Mouse (Mus musculus): ENCODE data around the gene Fam83f. TPM values are rescaled to one million over a fixed set of nuclear protein-coding genes. Genes with fewer than 3 reads are reported as not detected.
"Not testable (repeated sequence)": the region's sequence is repeated elsewhere in the genome, so short reads cannot be mapped to it uniquely, and the experiment has no call there.

The Fam83f gene
- total RNA-seq, 2 experiments from 2014 or later: 1.5 to 2.0 TPM

DNA sequence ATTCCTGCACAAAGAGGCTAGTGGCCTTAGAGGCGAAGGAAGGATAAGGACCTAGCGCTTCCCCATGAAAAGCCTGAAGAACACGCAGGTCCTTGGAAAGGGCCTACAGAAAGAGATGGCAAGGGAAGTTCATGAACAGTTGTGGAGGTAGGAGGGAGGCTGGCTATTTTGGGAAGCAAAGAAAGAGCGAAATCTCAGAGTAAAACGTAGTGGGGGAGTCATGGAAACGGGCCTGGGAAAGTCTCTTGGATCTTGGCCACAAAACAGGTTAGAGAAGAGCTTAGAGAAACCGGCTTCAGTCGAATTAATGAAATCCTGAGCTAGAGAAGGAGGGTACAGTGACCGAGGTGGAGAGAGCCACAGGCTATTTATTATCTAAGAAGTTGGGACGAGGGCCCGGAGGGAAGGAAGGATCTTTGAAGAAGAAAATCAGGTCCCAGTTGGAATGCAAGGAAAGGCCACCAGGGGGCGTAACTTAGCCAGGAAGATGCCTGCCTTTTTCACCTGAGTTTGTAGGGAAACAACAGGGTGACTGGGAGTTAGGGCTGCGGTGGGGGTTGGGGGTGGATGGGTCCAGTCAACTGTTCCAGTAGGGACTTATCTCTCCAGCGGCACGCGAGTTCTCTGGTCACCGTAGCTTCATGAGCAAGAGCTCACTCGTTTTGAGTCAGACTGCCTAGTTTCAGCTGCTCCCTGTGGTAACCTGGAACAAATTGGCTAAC, 34.3 kb downstream of the Fam83f start:
- peak; percentile 91 for DNase-seq

DNA sequence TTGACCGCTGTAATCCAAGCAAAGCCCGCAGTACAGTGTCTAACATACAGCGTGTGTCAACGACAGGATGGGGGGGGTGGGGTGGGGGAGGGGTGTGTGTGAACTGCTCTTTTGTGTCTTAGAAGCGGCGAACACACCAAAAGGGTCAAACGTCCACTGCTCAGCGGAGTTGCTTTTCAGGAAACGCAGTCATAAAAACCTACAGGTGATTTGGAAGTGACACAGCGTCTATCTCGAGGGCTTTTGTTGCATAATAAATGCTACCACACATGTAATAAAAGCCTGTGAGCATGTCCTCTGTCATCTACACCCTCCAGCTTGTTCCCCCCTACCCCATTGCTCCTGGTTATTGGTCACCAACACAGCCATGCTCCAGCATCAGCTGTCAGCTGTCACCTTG, 34.9 kb downstream of the Fam83f start:
- no peak for DNase-seq

DNA sequence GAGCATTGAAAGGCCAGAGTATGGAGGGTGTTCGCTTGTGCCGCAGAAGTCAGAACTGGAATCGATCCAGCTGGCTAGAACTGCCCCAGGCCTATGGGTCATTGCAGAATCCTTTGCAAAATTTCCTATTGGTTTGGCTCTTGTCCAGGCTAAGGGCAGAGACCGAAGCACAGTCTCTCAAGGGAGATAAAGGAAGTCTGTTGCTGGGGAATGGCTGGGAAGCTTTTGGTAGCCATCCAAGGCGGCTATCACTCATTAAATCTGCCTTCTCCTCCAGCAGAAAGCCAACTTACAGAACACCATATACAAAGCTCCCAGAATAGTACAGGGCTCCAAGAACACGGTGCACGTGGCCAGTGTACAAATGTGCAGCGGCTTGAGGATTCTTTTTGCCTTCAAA, 35.4 kb downstream of the Fam83f start:
- peak; percentile 87 for DNase-seq

DNA sequence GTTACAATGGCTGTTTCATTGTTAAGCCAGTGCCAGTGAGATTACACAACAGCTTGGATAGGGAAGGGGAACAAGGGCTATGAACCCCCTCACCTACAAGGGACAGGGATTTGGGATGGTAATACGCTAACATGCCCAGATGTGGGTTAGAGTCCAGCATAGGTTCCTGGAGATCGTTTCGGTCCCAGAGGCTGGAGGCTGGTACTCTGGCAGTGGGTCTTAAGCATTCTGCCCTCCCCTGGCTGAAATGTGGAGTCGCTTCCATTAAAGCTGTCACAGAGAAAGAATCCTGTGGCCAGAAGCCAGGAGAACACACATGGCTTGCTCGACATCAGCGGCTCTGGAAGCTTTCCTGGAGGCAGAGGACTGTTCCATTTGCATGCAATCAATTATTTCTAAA, 37.9 kb downstream of the Fam83f start:
- DNase-seq: peak; percentile 75

DNA sequence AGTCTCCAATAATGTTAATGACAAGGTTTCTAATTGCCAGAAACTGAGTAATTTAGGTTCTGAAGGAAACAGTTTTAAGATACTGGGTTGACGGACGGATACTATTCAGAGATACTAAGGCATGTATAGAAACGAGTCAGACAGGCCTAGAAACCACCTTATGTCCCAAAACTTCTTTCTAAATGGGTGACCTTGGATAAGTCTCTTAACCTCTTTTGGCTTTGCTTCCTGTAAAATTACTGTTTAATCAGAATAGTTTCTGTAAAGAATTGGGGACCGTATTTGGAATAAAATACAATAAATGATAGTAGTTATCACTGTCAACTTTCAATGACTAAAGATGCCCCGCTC, 38.6 kb downstream of the Fam83f start:
- DNase-seq: no peak

DNA sequence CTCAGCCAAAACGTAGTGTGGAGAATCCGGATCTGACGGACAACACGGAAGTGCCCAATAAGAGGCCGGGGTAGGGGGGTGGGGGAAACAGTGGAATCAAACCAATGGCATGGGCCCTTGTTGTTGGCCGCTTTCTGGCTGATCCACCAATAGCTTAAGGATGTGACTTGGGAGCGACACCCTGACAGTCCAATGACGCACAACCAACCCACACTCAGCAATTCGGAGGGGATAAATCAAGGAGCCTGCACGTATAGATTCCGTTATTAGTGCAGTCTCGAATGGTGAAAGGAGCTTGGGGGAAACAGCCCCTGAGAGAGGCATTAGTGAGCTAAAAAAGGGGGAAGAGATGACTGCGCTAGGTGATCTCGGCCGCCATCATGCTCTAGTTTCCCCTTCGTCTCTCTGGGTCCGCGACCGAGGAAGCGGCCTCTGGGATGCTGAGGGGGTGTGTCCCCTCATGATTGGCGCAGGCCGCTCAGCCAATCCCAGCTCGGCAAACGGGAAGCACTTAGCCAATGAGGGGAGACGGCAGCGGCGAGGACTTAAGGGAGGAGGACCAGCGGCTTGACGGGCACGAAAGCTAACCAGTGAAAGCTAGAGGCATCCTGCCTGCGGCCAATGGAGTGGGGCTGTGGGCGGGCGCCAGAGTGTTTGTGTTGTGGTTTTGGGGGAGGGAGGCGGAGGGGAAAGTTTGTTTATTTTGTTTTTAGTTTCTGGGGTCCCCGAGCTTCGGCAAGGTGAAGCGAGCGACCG, 39.1 kb downstream of the Fam83f start, which contains the start of gene Tnrc6b:
Gene Tnrc6b (plus strand): TSS at position 706 of the 756 bp plus-strand sequence.
- DNase-seq: peak; percentile 98

DNA sequence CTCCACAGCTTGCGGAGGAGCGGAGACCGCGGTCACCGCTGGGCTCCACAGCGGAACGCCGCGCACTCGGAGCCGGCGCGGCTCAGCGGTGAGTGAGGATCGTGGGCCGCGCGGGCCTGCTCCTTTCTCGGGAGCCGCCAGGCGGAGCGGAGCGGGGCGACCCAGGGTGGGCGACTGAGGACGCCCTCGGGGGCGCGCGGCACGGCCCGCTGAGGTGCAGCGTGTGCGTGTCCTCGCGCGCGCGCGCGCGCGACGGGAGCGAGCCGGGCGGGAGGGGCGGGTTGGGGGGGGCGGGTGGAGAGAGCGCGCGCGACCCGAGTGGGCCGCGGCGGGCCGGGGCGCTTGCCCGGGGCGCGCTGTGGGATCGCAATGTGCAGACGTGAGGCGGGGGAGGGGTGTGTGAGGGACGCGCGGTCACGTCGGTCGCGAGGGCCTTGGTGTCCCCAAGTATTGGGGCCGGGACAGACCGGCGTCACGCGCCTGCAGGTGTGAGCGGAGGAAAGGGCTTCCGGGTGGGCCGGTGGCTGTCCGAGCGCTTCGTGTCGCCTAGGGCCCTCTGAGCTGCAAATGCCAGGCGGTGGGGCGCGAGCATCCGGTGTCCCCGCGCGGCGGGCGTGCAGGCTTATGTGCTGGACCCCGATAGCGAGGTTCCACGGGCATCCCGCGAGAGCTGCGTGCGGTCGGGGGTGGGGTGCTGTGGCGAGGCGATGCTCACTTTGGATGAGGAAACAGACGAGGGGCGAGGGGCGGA, 39.9 kb downstream of the Fam83f start:
- DNase-seq: peak; percentile 68

DNA sequence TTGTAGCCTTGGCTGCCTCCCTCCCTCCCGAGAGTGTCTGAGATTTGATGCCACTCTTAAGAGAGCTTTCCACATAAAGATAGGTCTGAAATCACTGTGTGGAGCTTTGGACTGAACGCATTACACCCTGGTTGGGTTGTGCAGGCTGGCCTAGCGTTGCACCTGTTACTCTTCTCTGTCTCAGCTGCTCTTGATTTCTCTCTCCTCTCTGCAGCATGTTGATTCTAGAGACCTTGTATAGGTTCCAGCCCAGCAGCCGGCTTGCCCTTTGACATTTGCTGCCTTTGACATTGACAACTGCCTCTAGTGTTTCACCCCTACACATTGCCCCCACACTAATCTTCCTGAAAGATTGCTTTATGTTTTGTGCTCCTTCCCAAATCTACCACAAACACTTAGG, 42.7 kb downstream of the Fam83f start:
- DNase-seq: no peak

DNA sequence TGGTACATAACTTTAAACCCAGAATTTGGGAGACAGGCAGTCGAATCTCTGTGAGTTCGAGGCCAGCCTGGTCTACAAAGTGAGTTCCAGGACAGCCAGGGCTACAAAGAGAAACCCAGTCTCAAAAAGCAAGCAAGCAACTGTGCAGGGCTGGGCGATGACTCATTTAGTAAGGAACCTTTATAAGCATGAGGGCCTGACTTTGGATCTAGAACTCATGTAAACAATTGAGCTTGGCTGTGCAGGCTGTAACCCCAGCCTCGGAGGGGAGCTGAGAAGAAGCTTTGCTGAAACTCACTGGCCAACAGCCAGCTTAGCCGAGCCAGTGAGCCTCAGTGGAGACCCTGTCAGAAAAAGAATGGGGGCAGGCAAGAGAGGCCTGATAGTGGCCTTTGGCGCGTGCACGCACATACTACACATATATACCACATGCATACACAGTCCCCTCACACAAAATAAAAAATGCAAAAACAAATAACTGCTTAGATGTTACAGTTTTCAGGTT, 45.0 kb downstream of the Fam83f start:
- DNase-seq: no peak

DNA sequence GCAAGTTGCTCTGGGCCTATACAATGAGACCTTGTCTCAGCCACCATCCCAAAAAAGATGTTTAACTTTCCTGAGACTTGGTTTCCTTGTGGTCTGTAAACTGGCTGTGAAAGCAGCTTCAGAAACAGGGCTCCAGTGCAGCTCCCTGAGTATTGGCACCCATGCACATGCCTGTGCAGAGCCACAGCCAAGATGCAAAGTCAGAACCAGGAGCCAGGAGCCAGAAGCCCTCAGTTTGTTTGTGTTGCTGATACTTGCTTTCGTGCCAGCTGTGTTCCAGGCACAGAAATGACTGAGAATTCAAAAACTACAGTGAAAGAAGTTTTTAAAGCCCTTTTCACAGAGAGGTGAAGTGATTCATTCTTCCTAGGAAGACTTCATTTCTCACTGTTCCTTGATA, 45.8 kb downstream of the Fam83f start:
- DNase-seq: peak; percentile 50

DNA sequence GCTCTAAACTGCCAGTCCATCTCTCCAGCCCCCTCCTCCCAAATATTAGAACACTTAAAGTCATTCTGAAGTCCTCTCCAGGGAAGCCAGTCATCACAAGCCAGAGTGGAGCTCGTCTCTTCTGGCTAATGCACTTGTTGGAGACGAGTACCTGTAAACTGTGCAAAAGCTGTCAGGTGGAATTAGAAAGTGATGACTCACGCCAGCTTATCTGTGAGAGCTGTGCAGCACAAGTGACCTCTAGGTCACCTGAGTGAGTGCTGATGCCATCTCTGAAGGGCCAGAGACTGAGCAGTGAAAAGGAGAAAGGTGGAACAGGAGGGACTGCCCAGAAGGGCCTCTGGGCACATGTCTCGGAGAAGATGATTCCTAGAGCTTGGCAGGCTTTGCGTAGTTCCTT, 48.6 kb downstream of the Fam83f start:
- DNase-seq: no peak

DNA sequence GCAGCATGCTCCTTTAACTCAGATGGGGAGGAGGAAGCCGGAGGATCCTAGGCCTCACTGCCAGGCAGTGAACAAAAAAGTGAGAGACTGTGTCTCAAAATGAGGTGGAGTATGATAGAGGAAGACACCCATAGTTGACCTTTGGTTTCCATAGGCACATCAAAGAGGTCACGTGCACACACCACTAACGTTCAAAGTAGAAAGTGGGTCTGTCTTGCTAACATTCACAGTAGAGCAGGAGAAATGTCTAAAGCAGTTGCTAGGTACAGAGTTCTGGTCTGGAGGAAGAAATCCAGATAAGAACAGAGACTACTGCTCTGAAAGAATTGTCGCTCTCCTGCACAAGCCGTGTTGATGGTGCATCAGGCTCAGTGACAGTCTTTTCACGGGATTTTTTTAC, 50.2 kb downstream of the Fam83f start:
- no peak for DNase-seq

DNA sequence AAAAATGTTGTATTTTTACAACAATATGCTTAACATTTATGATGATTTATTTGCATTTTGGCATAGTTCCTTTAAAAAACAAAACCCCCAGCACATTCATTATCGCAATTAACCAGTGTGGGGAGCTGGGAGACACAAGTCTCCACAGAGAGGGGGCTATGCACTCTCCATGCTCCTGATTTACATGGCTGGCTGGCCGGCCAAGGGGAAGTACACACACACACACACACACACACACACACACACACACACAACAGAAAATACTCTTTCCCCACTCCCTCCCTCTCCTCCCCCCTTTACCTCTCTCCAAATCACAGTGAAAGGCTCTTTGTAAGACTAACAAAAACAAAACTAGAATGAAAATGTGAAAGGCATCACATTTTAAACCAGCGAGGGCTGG, 50.7 kb downstream of the Fam83f start:
- DNase-seq: no peak

DNA sequence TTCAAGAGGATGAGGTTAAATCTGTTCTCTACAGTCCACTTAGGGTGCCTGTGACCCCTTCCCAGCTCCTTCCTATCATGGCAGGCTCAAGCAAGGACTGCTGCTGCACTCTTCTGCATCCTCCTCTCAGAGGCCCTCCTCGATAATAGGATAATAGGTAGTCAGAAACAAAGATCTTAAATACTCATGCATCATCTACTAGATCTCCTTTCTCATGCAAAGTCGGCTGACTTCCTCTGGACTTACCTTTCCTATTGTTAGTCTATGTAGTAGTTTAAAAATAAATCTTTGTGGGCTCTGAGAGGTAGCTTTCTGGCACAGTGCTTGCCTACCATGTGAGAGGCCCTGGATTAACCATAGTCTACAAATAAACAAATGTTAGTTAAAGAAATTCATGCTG, 57.8 kb downstream of the Fam83f start:
- DNase-seq: no peak

DNA sequence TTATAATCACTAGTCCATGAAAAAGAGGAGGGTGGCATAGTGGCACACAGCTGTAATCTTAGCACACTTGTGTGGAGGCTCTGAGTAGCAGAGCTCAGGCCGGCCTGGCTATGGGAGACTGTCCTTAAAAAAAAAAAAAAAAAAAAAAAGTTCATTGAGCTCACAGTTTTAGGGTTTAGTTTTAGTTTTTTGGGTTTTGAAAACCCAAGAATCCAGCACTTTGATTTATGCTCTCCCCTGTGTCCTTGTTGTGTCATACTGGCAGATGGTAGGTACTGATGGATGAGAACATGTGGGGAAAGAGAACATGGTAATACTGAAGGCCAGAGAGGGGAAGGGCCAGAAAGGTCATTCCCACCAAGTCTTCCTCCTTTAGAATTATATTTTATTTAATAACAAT, 59.4 kb downstream of the Fam83f start:
- DNase-seq: no peak

DNA sequence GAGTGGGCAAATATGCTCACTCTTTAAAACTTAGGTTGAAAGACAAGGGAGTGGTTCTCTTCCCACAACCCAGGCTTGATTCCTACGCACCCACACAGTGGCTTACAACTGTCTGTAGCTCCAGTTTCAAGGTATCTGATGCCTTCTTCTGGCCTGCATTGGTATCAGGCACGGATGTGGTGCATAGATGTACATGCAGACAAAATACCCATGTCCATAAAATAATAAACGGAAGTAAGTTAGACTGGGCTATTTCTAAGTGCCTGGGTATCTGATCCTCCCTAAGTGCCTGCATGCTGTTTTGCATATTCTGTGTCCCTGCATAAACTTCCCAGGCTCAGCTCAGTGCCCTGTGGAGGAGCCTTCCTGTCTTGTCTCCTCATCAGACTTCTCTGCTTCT, 59.9 kb downstream of the Fam83f start:
- DNase-seq: no peak

DNA sequence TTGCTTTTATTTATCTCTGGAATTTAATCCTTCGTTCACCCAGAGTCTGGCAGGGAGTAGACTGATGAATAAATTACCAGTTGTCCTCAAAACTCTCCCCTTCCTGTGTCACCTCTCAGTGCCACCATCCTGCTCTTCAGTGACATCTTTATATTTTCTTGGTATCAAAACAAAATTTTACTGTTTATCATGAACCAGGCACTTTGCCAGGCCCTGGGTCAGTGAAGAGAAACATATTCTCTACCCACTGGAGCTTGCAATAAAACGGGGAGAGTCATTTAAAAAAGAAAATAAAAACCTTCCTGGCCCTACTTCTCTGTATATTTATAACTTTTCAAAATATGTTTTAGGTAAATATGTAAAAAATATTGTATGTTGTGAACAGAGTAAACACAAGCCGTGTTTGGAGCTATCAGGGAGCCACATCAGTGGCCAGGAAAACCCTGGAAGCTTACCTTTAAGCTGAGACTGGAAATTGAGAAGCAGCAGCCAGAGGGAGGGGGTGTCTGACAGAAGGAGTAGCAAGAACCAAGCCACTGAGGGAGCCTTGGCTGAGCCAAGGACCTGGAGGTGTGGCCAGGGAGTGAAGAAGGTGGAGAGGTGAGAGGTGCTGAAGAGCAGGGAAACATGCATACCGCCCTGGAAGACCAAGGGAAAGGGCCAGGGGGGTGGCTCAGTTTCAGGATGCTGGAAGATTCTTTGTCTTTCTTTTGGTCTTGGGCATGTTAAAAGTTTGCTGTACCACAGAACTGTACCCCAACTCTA, 60.8 kb downstream of the Fam83f start:
- DNase-seq: no peak

DNA sequence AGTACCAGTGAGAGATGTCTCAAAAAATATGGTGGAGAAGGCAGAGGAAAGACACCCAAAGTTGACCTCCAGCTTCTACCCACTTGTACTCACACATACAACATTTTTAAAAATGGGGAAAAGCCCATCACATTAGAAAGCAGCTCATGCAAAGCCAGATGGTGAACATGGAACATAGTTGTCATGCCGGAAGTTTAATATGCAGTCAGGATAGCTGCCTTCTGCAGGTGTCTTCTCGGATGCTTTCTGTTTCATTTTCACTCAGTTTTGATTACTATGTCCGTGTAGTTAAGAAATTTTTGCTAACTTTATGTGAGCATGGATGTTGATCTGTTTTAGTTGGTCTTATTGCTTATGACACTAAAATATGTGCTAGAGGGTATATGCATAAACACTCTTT, 63.7 kb downstream of the Fam83f start:
- DNase-seq: no peak

DNA sequence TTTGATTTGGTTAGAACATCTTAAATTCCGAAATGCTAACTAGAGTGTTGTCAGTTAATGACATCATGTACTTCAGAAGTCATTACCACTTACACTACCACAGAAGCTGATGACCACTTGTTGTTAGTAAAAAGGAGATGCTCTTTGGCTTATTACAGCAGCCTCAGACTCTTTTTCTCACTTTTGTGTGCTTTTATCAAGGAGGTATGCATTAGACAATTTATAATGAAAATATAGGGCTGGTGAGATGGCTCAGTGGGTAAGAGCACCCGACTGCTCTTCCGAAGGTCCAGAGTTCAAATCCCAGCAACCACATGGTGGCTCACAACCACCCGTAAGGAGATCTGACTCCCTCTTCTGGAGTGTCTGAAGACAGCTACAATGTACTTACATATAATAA, 64.1 kb downstream of the Fam83f start:
- DNase-seq: not testable (repeated sequence)

DNA sequence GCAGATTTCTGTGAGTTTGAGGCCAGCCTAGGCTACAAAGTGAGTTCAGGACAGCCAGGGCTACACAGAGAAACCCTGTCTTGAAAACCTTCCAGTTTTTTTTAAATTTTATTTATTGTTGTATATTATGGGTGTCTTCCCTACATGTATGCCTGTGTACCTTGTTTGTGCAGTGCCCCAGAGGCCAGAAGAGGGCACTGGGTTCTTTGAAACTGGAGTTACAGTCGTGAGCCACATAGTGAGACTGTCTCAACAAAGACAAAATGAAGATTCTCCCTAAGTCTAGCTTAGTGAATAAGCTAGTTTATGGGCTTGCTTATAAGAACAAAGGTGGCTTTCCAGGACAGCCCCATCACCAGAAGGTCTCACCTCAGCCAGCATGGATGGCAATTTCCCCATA, 64.9 kb downstream of the Fam83f start:
- DNase-seq: no peak

DNA sequence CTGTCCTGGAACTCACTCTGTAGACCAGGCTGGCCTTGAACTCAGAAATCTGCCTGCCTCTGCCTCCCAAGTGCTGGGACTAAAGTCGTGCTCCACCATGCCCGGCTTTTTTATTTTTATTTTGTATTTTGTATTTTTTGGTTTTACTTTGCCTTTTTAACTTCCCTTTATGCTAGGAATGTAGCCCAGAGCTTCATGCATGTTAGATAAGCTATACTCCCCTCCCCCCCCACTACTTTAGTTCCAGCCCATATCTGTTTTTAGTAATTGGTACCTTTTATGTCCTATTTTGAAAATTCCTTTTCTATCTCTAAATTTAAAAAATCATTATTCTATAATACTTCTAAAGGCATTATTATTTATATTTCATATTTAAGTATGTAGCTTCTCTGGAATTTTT, 66.6 kb downstream of the Fam83f start:
- no peak for DNase-seq

DNA sequence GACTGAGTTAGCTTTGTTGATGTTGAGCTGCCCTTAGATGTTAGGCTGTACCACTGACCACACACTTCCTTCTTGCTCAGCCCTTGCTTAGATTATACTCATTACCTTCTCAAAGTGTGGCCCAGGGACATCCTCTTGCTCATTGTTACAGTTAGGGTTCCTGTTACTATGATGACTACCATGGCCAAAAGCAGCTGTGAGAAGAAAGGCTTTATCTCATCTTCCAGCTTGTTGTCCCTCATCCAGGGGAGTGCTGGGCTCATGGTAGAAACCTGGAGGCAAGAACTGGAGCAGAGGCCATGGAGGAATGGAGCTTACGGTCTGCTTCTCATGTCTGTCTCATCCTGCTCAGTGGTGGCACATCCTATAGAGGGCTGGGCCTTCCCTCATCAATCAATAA, 68.3 kb downstream of the Fam83f start:
- DNase-seq: no peak

Data from adrenal gland, postnatal 10 days (tissue).